Mouse (Mus musculus): Measurements from ENCODE around the gene Ispd.

Gene Ispd

GRCm38 (mm10) chr12:36570414-36571095, 189.3 kb downstream of the Ispd start:
- DNase-seq, result no peak

DNA sequence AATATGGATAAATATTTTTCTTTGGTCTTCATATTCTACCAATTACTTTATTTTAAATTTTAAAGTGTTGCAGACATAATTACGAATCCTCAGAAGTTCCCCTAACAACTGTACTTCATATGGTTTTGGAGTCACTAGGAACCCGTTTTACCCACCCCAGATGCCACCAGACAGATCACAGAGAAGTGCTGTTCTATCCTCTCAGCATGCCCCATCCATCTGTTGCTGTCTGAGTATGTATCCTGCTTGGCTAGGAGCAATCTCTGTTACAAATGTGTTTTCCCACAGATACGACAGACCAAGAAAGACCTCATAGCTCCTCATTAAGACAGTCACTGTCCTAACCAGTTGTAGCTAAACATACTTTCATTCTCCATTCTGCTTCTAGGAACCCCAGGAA, 203.6 kb downstream of the Ispd start:
- DNase-seq, result no peak

DNA sequence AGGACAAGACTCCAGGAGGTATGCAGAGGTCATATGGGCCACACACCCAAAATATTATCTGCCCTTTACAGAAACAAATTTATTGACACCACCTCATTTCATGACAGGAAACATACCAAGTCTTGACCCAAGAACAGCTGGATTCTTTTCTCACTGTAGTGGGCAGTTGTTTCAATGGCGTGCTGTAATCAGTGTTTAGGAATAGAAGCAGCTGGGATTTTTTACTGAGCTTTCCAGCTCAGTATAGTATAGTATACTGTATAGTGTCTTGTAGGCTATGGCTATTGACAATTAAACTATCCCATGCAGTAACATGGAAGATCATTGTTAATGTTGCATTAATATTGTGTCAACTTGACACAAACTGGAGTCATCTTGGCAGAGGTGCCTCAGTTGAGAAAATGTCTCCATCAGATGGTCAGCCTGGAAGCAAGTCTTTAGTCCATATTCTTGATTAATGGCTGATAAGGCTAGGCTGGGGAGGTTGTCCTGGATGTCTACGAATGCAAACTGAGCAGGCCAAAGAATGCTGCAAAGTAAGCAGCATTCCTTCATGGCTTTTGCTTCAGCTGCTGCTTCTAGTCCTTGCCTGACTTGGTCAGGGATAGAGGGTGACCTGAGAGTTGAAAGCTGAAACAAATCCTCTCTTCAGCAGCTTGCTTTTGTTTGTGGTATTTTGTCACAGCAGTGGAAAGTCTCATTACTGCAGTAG, 216.4 kb downstream of the Ispd start:
- no peak for DNase-seq

GRCm38 (mm10) chr12:36621960-36622736, 240.9 kb downstream of the Ispd start:
- DNase-seq, result no peak

DNA sequence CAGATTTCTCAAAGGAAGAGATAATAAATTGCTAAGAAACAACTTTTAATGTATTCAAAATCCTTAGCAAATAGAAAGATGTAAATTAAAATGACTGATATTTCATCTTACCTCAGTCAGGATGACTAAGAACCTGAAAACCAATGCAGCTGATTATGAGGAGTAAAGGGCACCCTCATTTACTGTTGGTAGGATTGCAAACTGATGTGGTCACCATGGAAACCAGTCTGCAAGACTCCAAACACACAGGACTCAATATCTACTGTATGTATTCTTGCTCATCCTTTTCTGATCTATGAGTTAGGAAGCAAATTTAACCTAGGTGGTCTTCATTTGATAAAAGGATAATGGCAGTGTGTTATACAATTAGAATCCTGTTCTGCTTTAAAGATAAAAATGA, 246.0 kb downstream of the Ispd start:
- no peak for DNase-seq

DNA sequence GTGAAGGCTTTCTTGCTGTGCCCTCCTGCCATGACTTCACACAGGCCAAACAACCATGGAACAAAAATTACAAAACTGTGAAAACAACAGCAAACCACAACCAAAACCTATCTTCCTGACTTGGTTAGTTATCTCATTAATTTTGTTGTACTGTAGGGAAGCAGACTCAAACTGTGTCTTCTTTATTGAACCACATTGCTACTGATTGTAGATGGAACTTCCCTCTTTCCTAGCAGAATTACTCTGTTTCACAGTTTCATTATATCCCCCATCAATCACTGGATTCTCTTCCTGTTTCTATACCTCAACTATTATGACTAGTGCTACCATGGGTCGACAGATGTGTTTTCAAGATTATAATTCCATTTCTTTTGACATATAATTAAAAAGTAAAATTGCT, 251.2 kb downstream of the Ispd start:
- no peak for DNase-seq

- no peak for DNase-seq
These were observed 266.3 kb downstream of the Ispd start for GRCm38 (mm10) chr12:36647514-36647913.

DNA sequence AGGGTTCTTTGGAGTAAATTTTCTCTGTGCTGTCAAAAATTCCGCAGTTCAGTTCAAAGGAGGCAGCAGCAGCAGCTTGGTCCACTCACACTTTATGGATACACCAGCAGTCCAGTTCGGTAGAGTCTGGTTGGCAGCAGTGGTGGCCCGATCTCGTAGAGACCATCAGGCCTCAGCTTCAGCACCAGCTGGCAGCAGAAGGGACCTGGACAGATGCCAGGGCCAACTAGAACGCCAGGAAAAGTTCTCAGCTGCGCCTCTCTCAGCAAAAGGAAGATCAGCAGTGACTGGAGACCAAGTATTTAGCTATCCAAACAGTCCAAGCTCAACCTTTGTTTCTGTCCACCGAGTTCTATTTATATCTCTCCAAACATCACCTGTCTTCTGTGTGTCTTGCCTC, 281.2 kb downstream of the Ispd start:
- DNase-seq, result peak in 1 of 2 experiments; percentile 8

GRCm38 (mm10) chr12:36664783-36665182, 283.5 kb downstream of the Ispd start:
- no peak for DNase-seq

DNA sequence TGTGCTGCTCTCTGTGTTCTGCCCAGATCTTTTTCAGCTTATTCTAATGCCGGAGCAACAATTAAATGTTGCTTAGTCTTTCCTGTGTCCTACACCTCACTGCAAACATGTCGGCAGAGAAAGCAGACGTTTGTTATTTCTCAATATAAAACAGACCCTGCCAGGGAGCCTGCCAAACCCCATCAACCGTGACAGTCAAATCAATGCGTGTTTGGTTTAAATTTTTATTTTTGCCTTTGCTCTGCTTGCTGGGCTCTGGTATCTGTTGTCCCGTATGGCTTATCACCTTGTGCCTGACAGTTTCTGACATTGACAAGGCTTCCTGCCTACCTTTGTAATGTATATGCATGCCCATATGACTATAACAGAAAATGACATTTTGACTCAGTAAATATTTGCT, 285.5 kb downstream of the Ispd start:
- DNase-seq, result no peak

GRCm38 (mm10) chr12:36670164-36670908, 289.1 kb downstream of the Ispd start:
- no peak for DNase-seq

DNA sequence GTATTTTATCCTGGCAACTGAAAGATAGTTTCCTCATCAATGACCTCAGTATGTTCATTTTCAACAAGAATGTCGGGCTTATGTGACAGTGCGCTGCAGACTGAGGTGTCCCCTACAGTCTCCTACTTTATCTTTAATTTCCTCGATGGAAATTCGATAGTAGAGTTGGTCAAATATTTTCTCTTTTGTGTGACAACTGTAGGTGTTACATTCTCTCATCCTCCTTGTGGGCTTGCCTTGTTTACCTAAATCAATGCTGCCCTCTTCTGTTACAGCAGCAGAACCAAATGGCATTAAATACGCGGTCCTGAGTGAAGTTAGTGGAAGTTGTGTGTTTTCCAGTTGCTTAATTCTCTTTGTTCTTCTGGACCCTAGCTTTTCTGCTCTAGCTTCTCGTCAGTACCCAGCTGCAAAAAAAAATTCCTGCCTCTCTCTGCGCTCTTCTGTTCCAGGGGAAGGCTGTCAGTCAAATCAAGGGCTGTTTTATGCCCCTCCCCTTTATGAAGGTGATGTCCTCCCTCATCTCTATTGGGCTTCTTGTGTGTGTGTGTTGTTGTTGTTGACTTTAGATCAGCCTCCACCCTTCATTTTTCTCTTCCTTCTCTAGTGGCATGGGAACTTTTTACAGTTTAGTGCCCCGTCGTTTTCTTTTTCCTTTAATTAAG, 289.8 kb downstream of the Ispd start:
- no peak for DNase-seq

DNA sequence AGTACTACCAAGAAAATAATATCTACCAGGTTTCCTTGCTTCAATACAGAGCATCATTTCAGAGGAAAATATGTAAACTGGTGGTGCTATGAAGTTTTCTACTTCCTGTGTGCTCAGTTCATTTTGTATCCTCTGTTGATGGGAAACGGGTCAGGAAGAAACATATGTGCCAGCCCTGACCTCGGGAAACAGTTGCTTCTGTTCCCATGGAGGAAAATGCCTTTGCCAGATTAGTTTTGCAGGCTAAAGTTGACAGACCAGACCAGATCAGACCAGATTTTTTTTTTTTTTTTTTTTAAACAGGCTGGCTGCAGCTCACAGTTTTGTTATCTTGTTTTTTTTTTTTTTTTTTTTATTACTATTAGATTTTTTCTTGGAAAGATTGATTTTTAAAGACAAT, 293.2 kb downstream of the Ispd start:
- DNase-seq, result no peak

DNA sequence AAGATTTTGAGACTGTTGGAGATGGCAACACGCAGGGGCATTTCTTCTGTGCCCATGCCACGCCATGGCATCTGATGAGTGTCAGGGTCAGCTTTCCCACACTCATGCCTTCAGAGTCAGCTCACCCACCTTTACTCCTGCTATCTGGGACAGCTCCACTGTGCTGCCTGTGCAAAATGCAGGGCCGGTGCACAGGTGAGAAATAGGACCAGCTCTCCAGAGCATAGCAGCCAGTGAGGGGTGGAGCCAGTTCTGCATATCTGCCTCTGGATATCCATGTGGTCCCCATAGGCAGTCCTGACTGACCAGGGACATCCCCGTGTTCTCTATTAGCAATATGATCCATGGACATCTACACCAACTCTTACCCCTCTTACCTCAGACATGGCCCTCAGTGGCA, 297.0 kb downstream of the Ispd start:
- DNase-seq, result no peak

GRCm38 (mm10) chr12:36680883-36681505, 299.7 kb downstream of the Ispd start:
- no peak for DNase-seq

- no peak for DNase-seq
These were observed 300.5 kb downstream of the Ispd start for GRCm38 (mm10) chr12:36681779-36682178.

GRCm38 (mm10) chr12:36694072-36694471, 312.8 kb downstream of the Ispd start:
- DNase-seq, result no peak

DNA sequence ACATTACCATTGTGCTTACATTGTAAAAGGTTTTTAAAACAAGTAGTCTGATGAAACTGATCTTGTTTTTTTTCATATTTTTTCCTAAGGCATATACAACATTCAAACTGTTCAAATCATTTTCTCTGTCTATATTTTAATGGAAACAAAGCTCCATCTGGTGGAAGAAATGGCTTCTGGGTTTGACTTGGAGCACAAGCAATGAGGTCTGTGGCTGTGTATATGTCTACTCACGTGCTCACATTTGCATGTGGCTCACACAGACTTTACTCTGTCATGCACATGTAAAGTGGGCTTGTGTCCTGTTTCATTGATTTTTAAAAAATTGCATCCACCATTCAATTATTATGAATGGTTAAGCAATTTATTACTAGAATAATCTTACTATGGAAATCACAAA, 323.1 kb downstream of the Ispd start:
- DNase-seq, result no peak

DNA sequence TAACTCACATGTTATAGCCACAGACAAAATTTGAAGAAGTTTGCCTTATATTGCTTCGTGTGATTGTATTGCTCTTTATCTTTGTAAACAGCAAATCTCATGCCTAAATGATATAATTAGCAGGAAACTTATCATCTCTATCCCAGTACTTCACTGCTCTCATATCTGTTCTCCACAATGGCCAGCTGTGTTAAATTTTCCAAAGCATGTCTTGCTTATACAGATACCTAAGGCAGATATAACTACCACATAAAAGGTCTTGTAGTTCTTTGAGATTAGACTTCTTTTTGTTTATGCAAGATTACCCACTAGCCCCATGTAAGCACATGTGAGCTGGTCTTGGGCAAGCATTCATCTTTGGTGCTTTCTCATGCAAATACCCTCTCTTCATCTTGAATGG, 327.6 kb downstream of the Ispd start:
- DNase-seq, result no peak

GRCm38 (mm10) chr12:36713866-36714662, 332.8 kb downstream of the Ispd start:
- DNase-seq, result peak in 1 of 2 experiments; percentile 13

DNA sequence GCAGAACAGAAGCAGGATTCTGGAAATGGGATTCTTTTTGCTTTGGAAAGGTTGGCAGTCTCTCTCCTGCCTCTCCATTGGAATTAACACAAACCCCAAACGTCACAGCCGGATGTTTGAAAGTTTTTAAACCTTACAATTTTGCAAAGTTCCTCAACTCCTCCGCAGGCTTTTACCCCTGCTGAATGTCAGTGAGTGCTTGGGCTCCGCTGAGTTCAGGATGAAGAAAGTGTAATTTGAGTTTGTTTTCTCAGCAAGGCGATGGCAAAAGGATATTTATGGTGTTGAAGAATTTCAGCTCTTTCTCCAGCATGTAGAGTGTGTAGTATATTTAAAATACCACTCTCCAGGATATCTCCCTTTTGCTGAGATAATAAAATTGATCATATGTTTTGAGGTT, 336.3 kb downstream of the Ispd start:
- no peak for DNase-seq
